Mouse (Mus musculus): ENCODE data around the gene Secisbp2. TPM values are rescaled to one million over a fixed set of nuclear protein-coding genes. Genes with fewer than 3 reads are reported as not detected.
"Not testable (repeated sequence)": the region's sequence is repeated elsewhere in the genome, so short reads cannot be mapped to it uniquely, and the experiment has no call there.

Secisbp2 gene
- polyA plus RNA-seq, 1 experiment from 2014 or later, result 21.2 TPM

- no peak for TF ChIP-seq EP300 (optimal IDR thresholded peaks at IDR 0.05)
- no peak for TF ChIP-seq CTCF (IDR thresholded peaks at IDR 0.05; ENCODE audit: low read depth)
- H3K9ac ChIP-seq (ENCODE audit: low read length), result no peak overlapping the region
- H3K27me3 ChIP-seq (ENCODE audit: control insufficient read depth, insufficient read depth, low read length), result no peaks in the 10 kb centered on the region
- H3K9me3 ChIP-seq (ENCODE audit: control insufficient read depth, low read length), result no peaks in the 10 kb centered on the region
- H3K4me2 ChIP-seq (replicated peaks; ENCODE audit: low read depth), result no peak overlapping the region
- 80% methylated on average over 5 of the region's 5 CpGs for WGBS
- no peak overlapping the region for H3K4me3 ChIP-seq (ENCODE audit: low read depth, low read length)
- DNase-seq (ENCODE audit: low spot score) (no peak), ATAC-seq (ENCODE audit: low FRiP score, low TSS enrichment) (no peak)
- no peak overlapping the region for H3K27ac ChIP-seq (replicated peaks)
- H3K4me1 ChIP-seq (replicated peaks; ENCODE audit: control insufficient read depth, insufficient read depth), result no peaks in the 10 kb centered on the region
- H3K36me3 ChIP-seq (ENCODE audit: control insufficient read depth, insufficient read depth, low read length), result no peaks in the 10 kb centered on the region
Observed at GRCm38 (mm10) chr13:51622626-51623025, 28.9 kb upstream of the Secisbp2 start.

DNA sequence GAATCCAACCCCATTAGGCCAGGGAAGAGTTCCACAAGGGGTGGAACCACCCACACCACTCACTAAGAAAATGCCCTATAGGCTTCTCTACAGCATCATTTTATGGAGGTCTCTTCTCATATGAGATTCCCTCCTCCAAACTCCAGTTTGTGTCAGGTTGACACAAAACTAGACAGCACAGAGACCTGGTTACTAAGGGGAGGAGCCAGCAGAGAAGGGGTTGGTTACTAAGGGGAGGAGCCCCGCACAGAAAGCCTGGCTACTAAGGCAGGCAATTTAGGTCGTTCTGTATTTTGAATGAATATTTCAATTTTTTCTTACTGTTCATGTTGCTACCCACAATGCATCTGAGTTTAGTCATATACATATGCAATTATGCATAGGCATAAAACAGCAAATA, 27.8 kb upstream of the Secisbp2 start:
- Histone ChIP-seq H3K27ac (replicated peaks) (no peak overlapping the region), H3K9me3 (ENCODE audit: control insufficient read depth, low read length) (no peaks in the 10 kb centered on the region), H3K36me3 (ENCODE audit: control insufficient read depth, insufficient read depth, low read length) (no peaks in the 10 kb centered on the region), H3K4me1 (replicated peaks; ENCODE audit: control insufficient read depth, insufficient read depth) (no peaks in the 10 kb centered on the region), H3K9ac (ENCODE audit: low read length) (no peak overlapping the region), H3K27me3 (ENCODE audit: control insufficient read depth, insufficient read depth, low read length) (no peaks in the 10 kb centered on the region), H3K4me2 (replicated peaks; ENCODE audit: low read depth) (no peak overlapping the region), H3K4me3 (ENCODE audit: low read depth, low read length) (no peak overlapping the region)
- ATAC-seq (ENCODE audit: low FRiP score, low TSS enrichment) (no peak), DNase-seq (ENCODE audit: low spot score) (no peak)
- TF ChIP-seq EP300 (optimal IDR thresholded peaks at IDR 0.05), result no peak
- TF ChIP-seq CTCF (IDR thresholded peaks at IDR 0.05; ENCODE audit: low read depth), result no peak
- WGBS, result 74% methylated on average over 2 of the region's 2 CpGs

GRCm38 (mm10) chr13:51628273-51628848, 23.1 kb upstream of the Secisbp2 start:
- no peak for TF ChIP-seq EP300 (optimal IDR thresholded peaks at IDR 0.05)
- TF ChIP-seq CTCF (IDR thresholded peaks at IDR 0.05; ENCODE audit: low read depth), result no peak
- Histone ChIP-seq H3K4me3 (ENCODE audit: low read depth, low read length) (no peak overlapping the region), H3K27me3 (ENCODE audit: control insufficient read depth, insufficient read depth, low read length) (no peaks in the 10 kb centered on the region), H3K27ac (replicated peaks) (no peak overlapping the region), H3K9ac (ENCODE audit: low read length) (no peak overlapping the region), H3K36me3 (ENCODE audit: control insufficient read depth, insufficient read depth, low read length) (no peaks in the 10 kb centered on the region), H3K4me2 (replicated peaks; ENCODE audit: low read depth) (no peak overlapping the region), H3K4me1 (replicated peaks; ENCODE audit: control insufficient read depth, insufficient read depth) (no peaks in the 10 kb centered on the region), H3K9me3 (ENCODE audit: control insufficient read depth, low read length) (no peaks in the 10 kb centered on the region)
- DNase-seq (ENCODE audit: low spot score), result no peak
- 74% methylated on average over 6 of the region's 6 CpGs for WGBS
- ATAC-seq (ENCODE audit: low FRiP score, low TSS enrichment), result no peak

- H3K27ac ChIP-seq (replicated peaks), result no peak overlapping the region
- TF ChIP-seq EP300 (optimal IDR thresholded peaks at IDR 0.05) (no peak), CTCF (IDR thresholded peaks at IDR 0.05; ENCODE audit: low read depth) (no peak)
- H3K4me1 ChIP-seq (replicated peaks; ENCODE audit: control insufficient read depth, insufficient read depth), result no peaks in the 10 kb centered on the region
- no peaks in the 10 kb centered on the region for H3K9me3 ChIP-seq (ENCODE audit: control insufficient read depth, low read length)
- H3K4me3 ChIP-seq (ENCODE audit: low read depth, low read length), result no peak overlapping the region
- H3K27me3 ChIP-seq (ENCODE audit: control insufficient read depth, insufficient read depth, low read length), result no peaks in the 10 kb centered on the region
- H3K4me2 ChIP-seq (replicated peaks; ENCODE audit: low read depth), result no peak overlapping the region
- no peaks in the 10 kb centered on the region for H3K36me3 ChIP-seq (ENCODE audit: control insufficient read depth, insufficient read depth, low read length)
- WGBS, result 76% methylated on average over 15 of the region's 15 CpGs
- no peak overlapping the region for H3K9ac ChIP-seq (ENCODE audit: low read length)
- ATAC-seq (ENCODE audit: low FRiP score, low TSS enrichment), result no peak
- DNase-seq (ENCODE audit: low spot score), result no peak
Observed at GRCm38 (mm10) chr13:51631354-51631992, 20.0 kb upstream of the Secisbp2 start.

GRCm38 (mm10) chr13:51632560-51633218, 18.8 kb upstream of the Secisbp2 start:
- H3K4me2 ChIP-seq (replicated peaks; ENCODE audit: low read depth), result no peak overlapping the region
- 79% methylated on average over 5 of the region's 5 CpGs for WGBS
- H3K4me1 ChIP-seq (replicated peaks; ENCODE audit: control insufficient read depth, insufficient read depth), result no peaks in the 10 kb centered on the region
- DNase-seq (ENCODE audit: low spot score), result no peak
- no peaks in the 10 kb centered on the region for H3K9me3 ChIP-seq (ENCODE audit: control insufficient read depth, low read length)
- no peaks in the 10 kb centered on the region for H3K36me3 ChIP-seq (ENCODE audit: control insufficient read depth, insufficient read depth, low read length)
- H3K4me3 ChIP-seq (ENCODE audit: low read depth, low read length), result no peak overlapping the region
- no peaks in the 10 kb centered on the region for H3K27me3 ChIP-seq (ENCODE audit: control insufficient read depth, insufficient read depth, low read length)
- no peak for TF ChIP-seq CTCF (IDR thresholded peaks at IDR 0.05; ENCODE audit: low read depth)
- no peak for TF ChIP-seq EP300 (optimal IDR thresholded peaks at IDR 0.05)
- H3K9ac ChIP-seq (ENCODE audit: low read length), result no peak overlapping the region
- no peak overlapping the region for H3K27ac ChIP-seq (replicated peaks)
- no peak for ATAC-seq (ENCODE audit: low FRiP score, low TSS enrichment)

GRCm38 (mm10) chr13:51635384-51635783, 16.1 kb upstream of the Secisbp2 start:
- H3K27me3 ChIP-seq (ENCODE audit: control insufficient read depth, insufficient read depth, low read length); H3K9me3 ChIP-seq (ENCODE audit: control insufficient read depth, low read length); ATAC-seq (ENCODE audit: low FRiP score, low TSS enrichment); DNase-seq (ENCODE audit: low spot score); H3K27ac ChIP-seq (replicated peaks); H3K4me2 ChIP-seq (replicated peaks; ENCODE audit: low read depth); H3K4me3 ChIP-seq (ENCODE audit: low read depth, low read length); H3K36me3 ChIP-seq (ENCODE audit: control insufficient read depth, insufficient read depth, low read length); H3K9ac ChIP-seq (ENCODE audit: low read length); H3K4me1 ChIP-seq (replicated peaks; ENCODE audit: control insufficient read depth, insufficient read depth): not testable (repeated sequence)
- 52% methylated on average over 4 of the region's 9 CpGs for WGBS
